Comparison of ENCODE assay signal across 28 mouse cellular contexts in the genomic region with DNA sequence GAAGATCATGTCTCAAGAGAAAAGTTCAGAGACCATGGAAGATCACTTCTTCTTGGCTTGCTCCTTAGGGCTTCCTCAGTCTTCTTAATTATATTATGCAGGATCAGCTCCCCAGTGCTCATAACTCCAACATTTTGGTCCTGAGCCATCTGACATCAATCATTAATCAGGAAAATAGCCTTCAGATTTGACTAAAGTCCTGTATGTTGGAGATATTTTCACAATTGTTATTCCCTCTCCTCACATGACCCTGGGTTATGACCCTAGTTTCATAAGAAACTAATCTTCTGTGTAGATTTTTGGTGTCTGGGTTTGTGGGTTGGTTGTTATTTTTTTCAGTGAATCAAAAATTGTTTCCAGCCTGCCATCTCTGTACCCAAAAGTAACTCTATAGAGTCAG. TPM values are rescaled to one million over a fixed set of nuclear protein-coding genes. Genes with fewer than 3 reads are reported as not detected.
DNase-seq lines count a peak whose midpoint lies in the region; ATAC-seq and TF ChIP-seq lines count a peak whose summit lies in the region.
"Had no signal": no experiment of that assay in that cellular context is flagged by ENCODE, and none has a peak within 500 bp of the region (broad histone marks: within the 10 kb centered on the region; RNA-seq: fewer than 3 reads in every experiment).

No protein-coding gene starts in this region.

- peak; percentile 65 for DNase-seq in kidney, adult 9 months
- peak; percentile 98 for DNase-seq in liver, adult 2 months (ENCODE audit: extremely low read depth, low read depth, low spot score)
- DNase-seq in liver, result no peak
- no peak for DNase-seq in liver, embryonic 13.5 days
- no peak for DNase-seq in liver, embryonic 11.5 days (ENCODE audit: low spot score)
- DNase-seq in liver, postnatal 0 days, result no peak
- DNase-seq: adrenal gland, adult 2 months; adrenal gland, adult 8-10 months; adrenal gland, postnatal 10 days; adrenal gland, postnatal 14 days; adrenal gland, postnatal 25 days; adrenal gland, postnatal 36 days; B cell, adult 2 months; cerebellum, adult 11 months; cerebellum, adult 11-12 months had no signal

- no peaks in the 10 kb centered on the region for H3K36me3 ChIP-seq in kidney, embryonic 15.5 days
- peaks cover 10% of the 10 kb centered on the region for H3K36me3 ChIP-seq in liver, adult 2 months (ENCODE audit: control insufficient read depth, insufficient read depth, low read length)
- H3K36me3 ChIP-seq in liver, embryonic 13.5 days, result no peaks in the 10 kb centered on the region
- H3K36me3 ChIP-seq in liver, embryonic 11.5 days (ENCODE audit: control insufficient read depth, insufficient read depth, low read length), result no peaks in the 10 kb centered on the region
- H3K36me3 ChIP-seq in liver, postnatal 0 days (replicated peaks; ENCODE audit: insufficient read depth, low read length), result no peaks in the 10 kb centered on the region
- no peaks in the 10 kb centered on the region for H3K36me3 ChIP-seq in liver, embryonic 12.5 days
- H3K36me3 ChIP-seq: G1E had no signal

- H3K27me3 ChIP-seq in kidney, embryonic 15.5 days, result no peaks in the 10 kb centered on the region
- no peaks in the 10 kb centered on the region for H3K27me3 ChIP-seq in liver, adult 2 months (ENCODE audit: control insufficient read depth, insufficient read depth, low read length)
- no peaks in the 10 kb centered on the region for H3K27me3 ChIP-seq in liver, embryonic 13.5 days
- H3K27me3 ChIP-seq in liver, embryonic 11.5 days (replicated peaks; ENCODE audit: control insufficient read depth, insufficient read depth, low read length), result no peaks in the 10 kb centered on the region
- no peaks in the 10 kb centered on the region for H3K27me3 ChIP-seq in liver, postnatal 0 days (ENCODE audit: insufficient read depth, low read length)
- H3K27me3 ChIP-seq in liver, embryonic 12.5 days (replicated peaks), result no peaks in the 10 kb centered on the region
- H3K27me3 ChIP-seq: CH12.LX, Patski had no signal

- no peak for TF ChIP-seq CTCF in liver, adult 2 months (IDR thresholded peaks at IDR 0.05; ENCODE audit: low read depth, low read length)
- no peak for TF ChIP-seq CTCF in liver, postnatal 0 days (IDR thresholded peaks at IDR 0.05; ENCODE audit: low read depth)

- TF ChIP-seq POLR2A in liver, adult 2 months (IDR thresholded peaks at IDR 0.05; ENCODE audit: extremely low read depth, insufficient read depth, low read length), result 0 out of 2 replicates have a peak, but pooled peaks have one; percentile 0

- no peak overlapping the region for H3K4me3 ChIP-seq in kidney, embryonic 15.5 days (replicated peaks)
- peak overlapping the region; percentile 1; the same call in 1 of the 2 replicates for H3K4me3 ChIP-seq in liver, adult 2 months (ENCODE audit: insufficient read depth, low read depth, low read length)
- no peak overlapping the region for H3K4me3 ChIP-seq in liver, embryonic 13.5 days (replicated peaks)
- H3K4me3 ChIP-seq in liver, embryonic 11.5 days (ENCODE audit: low read depth, low read length), result no peak overlapping the region
- H3K4me3 ChIP-seq in liver, postnatal 0 days (ENCODE audit: low read depth, low read length), result no peak overlapping the region
- no peak overlapping the region for H3K4me3 ChIP-seq in liver, embryonic 12.5 days

- TF ChIP-seq EP300 in liver, postnatal 0 days (IDR thresholded peaks at IDR 0.05; ENCODE audit: low read depth), result peak; percentile 60

- no peak overlapping the region for H3K27ac ChIP-seq in kidney, embryonic 15.5 days
- H3K27ac ChIP-seq in liver, adult 2 months (replicated peaks; ENCODE audit: insufficient read depth, low read depth, low read length), result peak overlapping the region; percentile 93
- H3K27ac ChIP-seq in liver, embryonic 13.5 days, result peak overlapping the region; percentile 47; the same call in 1 of the 2 replicates
- no peak overlapping the region for H3K27ac ChIP-seq in liver, embryonic 11.5 days (ENCODE audit: low read depth, low read length)
- H3K27ac ChIP-seq in liver, postnatal 0 days (ENCODE audit: low read depth), result peak overlapping the region; percentile 92
- H3K27ac ChIP-seq in liver, embryonic 12.5 days, result no peak overlapping the region

- no peaks in the 10 kb centered on the region for H3K4me1 ChIP-seq in kidney, embryonic 15.5 days
- peaks cover 17% of the 10 kb centered on the region for H3K4me1 ChIP-seq in liver, adult 2 months (ENCODE audit: control insufficient read depth, insufficient read depth, low read length)
- H3K4me1 ChIP-seq in liver, embryonic 13.5 days (replicated peaks), result no peaks in the 10 kb centered on the region
- no peaks in the 10 kb centered on the region for H3K4me1 ChIP-seq in liver, embryonic 11.5 days (replicated peaks; ENCODE audit: control insufficient read depth, insufficient read depth, low read length)
- H3K4me1 ChIP-seq in liver, postnatal 0 days (ENCODE audit: insufficient read depth), result no peaks in the 10 kb centered on the region; the same call in 1 of the 2 replicates
- no peaks in the 10 kb centered on the region for H3K4me1 ChIP-seq in liver, embryonic 12.5 days

- peaks cover 4% of the 10 kb centered on the region; the same call in 1 of the 2 replicates for H3K9me3 ChIP-seq in kidney, embryonic 15.5 days (replicated peaks)
- no peaks in the 10 kb centered on the region for H3K9me3 ChIP-seq in liver, embryonic 13.5 days (replicated peaks)
- H3K9me3 ChIP-seq in liver, embryonic 11.5 days (ENCODE audit: control insufficient read depth, low read length), result peaks cover 5% of the 10 kb centered on the region; the same call in 1 of the 2 replicates
- no peaks in the 10 kb centered on the region for H3K9me3 ChIP-seq in liver, postnatal 0 days (ENCODE audit: low read length)
- H3K9me3 ChIP-seq in liver, embryonic 12.5 days (replicated peaks), result 0 out of 2 replicates have a peak, but pooled peaks cover 4% of the 10 kb centered on the region

- ATAC-seq in kidney, embryonic 15.5 days (replicated peaks; ENCODE audit: low FRiP score), result no peak
- no peak for ATAC-seq in liver, embryonic 13.5 days (ENCODE audit: low read depth)
- ATAC-seq in liver, embryonic 11.5 days (replicated peaks; ENCODE audit: low FRiP score), result no peak
- ATAC-seq in liver, postnatal 0 days, result peak; percentile 28; the same call in 1 of the 2 replicates
- ATAC-seq in liver, embryonic 12.5 days, result no peak
- ATAC-seq: activated CD4-positive, CD25-positive, alpha-beta regulatory T cell, adult 4 months; CD4-positive, CD25-positive, alpha-beta regulatory T cell, adult 4 months; Patski had no signal

- peaks cover 10% of the 10 kb centered on the region; the same call in 1 of the 2 replicates for H3K79me2 ChIP-seq in liver, adult 2 months (ENCODE audit: control insufficient read depth, insufficient read depth, low read length)

- H3K4me2 ChIP-seq in kidney, embryonic 15.5 days, result no peak overlapping the region
- H3K4me2 ChIP-seq in liver, embryonic 13.5 days, result no peak overlapping the region
- no peak overlapping the region for H3K4me2 ChIP-seq in liver, embryonic 11.5 days
- H3K4me2 ChIP-seq in liver, postnatal 0 days (ENCODE audit: low read depth, low read length), result no peak overlapping the region
- no peak overlapping the region for H3K4me2 ChIP-seq in liver, embryonic 12.5 days

- H3K9ac ChIP-seq in kidney, embryonic 15.5 days, result no peak overlapping the region
- H3K9ac ChIP-seq in liver, adult 2 months (ENCODE audit: low read depth, low read length), result peak overlapping the region; percentile 66
- no peak overlapping the region for H3K9ac ChIP-seq in liver, embryonic 13.5 days
- H3K9ac ChIP-seq in liver, embryonic 11.5 days (ENCODE audit: low read depth, low read length), result no peak overlapping the region
- no peak overlapping the region for H3K9ac ChIP-seq in liver, postnatal 0 days (replicated peaks)
- no peak overlapping the region for H3K9ac ChIP-seq in liver, embryonic 12.5 days

RNA-seq across cellular contexts. Expression of a gene that starts 7.0 kb away (rescaled TPM):
- polyA plus RNA-seq in kidney, embryonic 15.5 days (2015; fragmentation: Nextera tagmentation; extraction: Ambion mirVana), result 0.06 TPM in 1 of 2 replicates, not detected in the other
- 475 and 1,177 TPM in 2 replicates for total RNA-seq in liver, adult 2 months (2014; rRNA removed)
- polyA plus RNA-seq in liver, adult 2 months (2012; rRNA removed), result 79.7 and 126 TPM in 2 replicates
- 3.7 and 5.1 TPM in 2 replicates for polyA plus RNA-seq in liver, embryonic 13.5 days (2015; fragmentation: Nextera tagmentation; extraction: Ambion mirVana)
- 1.9 and 3.3 TPM in 2 replicates for polyA plus RNA-seq in liver, embryonic 11.5 days (2014; fragmentation: Nextera tagmentation; extraction: Ambion mirVana)
- 19.8 and 22.7 TPM in 2 replicates for polyA plus RNA-seq in liver, postnatal 0 days (2015; fragmentation: Nextera tagmentation; extraction: Ambion mirVana)
- 2.6 and 3.2 TPM in 2 replicates for polyA plus RNA-seq in liver, embryonic 12.5 days (2016; fragmentation: Nextera tagmentation; extraction: Ambion mirVana)
- total RNA-seq: adrenal gland, adult 18-20 months; adrenal gland, postnatal 25 days; CH12.LX; ES-E14; MEL had no signal
- polyA plus RNA-seq: activated CD4-positive, CD25-positive, alpha-beta regulatory T cell, adult 4 months; adrenal gland, adult 2 months; brain, embryonic 14.5 days; C2C12; CD4-positive, CD25-positive, alpha-beta regulatory T cell, adult 4 months; G1E; Patski had no signal

RNA-seq across cellular contexts. Expression of a gene that starts 54.4 kb away (rescaled TPM):
- polyA plus RNA-seq in kidney, embryonic 15.5 days (2015; fragmentation: Nextera tagmentation; extraction: Ambion mirVana), result not detected in 2 replicates
- 3.1 and 25.4 TPM in 2 replicates for total RNA-seq in liver, adult 2 months (2014; rRNA removed)
- 0.70 and 6.6 TPM in 2 replicates for polyA plus RNA-seq in liver, adult 2 months (2012; rRNA removed)
- polyA plus RNA-seq in liver, embryonic 13.5 days (2015; fragmentation: Nextera tagmentation; extraction: Ambion mirVana), result not detected in 2 replicates
- not detected in 2 replicates for polyA plus RNA-seq in liver, embryonic 11.5 days (2014; fragmentation: Nextera tagmentation; extraction: Ambion mirVana)
- polyA plus RNA-seq in liver, postnatal 0 days (2015; fragmentation: Nextera tagmentation; extraction: Ambion mirVana), result not detected in 2 replicates
- polyA plus RNA-seq in liver, embryonic 12.5 days (2016; fragmentation: Nextera tagmentation; extraction: Ambion mirVana), result not detected in 2 replicates
- total RNA-seq: adrenal gland, adult 18-20 months; adrenal gland, adult 2 months; adrenal gland, adult 8-10 months; adrenal gland, postnatal 10 days; adrenal gland, postnatal 14 days; adrenal gland, postnatal 25 days; adrenal gland, postnatal 36 days; adrenal gland, postnatal 4 days; CH12.LX; ES-E14; G1E; MEL had no signal
- polyA plus RNA-seq: activated CD4-positive, CD25-positive, alpha-beta regulatory T cell, adult 4 months; adrenal gland, adult 2 months; brain, embryonic 14.5 days; C2C12; CD4-positive, CD25-positive, alpha-beta regulatory T cell, adult 4 months; G1E; Patski had no signal

Comparison
In these comparisons a context has a peak if more than half of its experiments do, and no peak if none do; other contexts are left out.
1. DNase-seq: peak in kidney, adult 9 months (single experiment) and liver, adult 2 months (single experiment); none in liver (single experiment), liver, embryonic 13.5 days (single experiment), liver, embryonic 11.5 days (single experiment) and liver, postnatal 0 days (single experiment).
2. H3K27ac ChIP-seq: peak in liver, adult 2 months (single experiment), liver, embryonic 13.5 days (single experiment) and liver, postnatal 0 days (single experiment); none in kidney, embryonic 15.5 days (single experiment), liver, embryonic 11.5 days (single experiment) and liver, embryonic 12.5 days (single experiment).